Mouse (Mus musculus) embryonic facial prominence, embryonic 12.5 days (tissue): Measurements from ENCODE around the gene Zfp771. TPM values are rescaled to one million over a fixed set of nuclear protein-coding genes. Genes with fewer than 3 reads are reported as not detected.
A peak's percentile ranks its signal among the peaks of the same experiment; 100 is the strongest.

Experiments used
- ATAC-seq: fragments of 200-750 bp; cut with Nextera tagmentation; 2 replicates; pipeline ENCODE4 v1.8.0; 2017; ENCODE audit not compliant: insufficient number of reproducible peaks, insufficient read depth, low FRiP score, low TSS enrichment
- H3K27ac ChIP-seq: fragments of 300-500 bp; sonication (generic); 2 replicates; pipeline ENCODE4 v1.5.1; 2016; ENCODE audit warnings: mild to moderate bottlenecking
- H3K27me3 ChIP-seq: fragments of 300-500 bp; sonication (generic); 2 replicates; pipeline ENCODE4 v1.6.1; 2016; ENCODE audit warnings: mild to moderate bottlenecking, moderate library complexity
- H3K36me3 ChIP-seq: fragments of 300-500 bp; sonication (generic); 2 replicates; pipeline ENCODE4 v1.6.1; 2016; ENCODE audit warnings: mild to moderate bottlenecking
- H3K4me1 ChIP-seq: fragments of 300-500 bp; sonication (generic); 2 replicates; pipeline ENCODE4 v1.6.1; 2016
- H3K4me2 ChIP-seq: fragments of 300-500 bp; sonication (generic); replicated peaks from 2 replicates; pipeline ENCODE4 v1.6.1; 2016; ENCODE audit warnings: mild to moderate bottlenecking, moderate library complexity
- H3K4me3 ChIP-seq: fragments of 300-500 bp; sonication (generic); 2 replicates; pipeline ENCODE4 v1.5.1; 2016; ENCODE audit warnings: mild to moderate bottlenecking
- H3K9ac ChIP-seq: fragments of 300-500 bp; sonication (generic); 2 replicates; pipeline ENCODE4 v1.6.1; 2016; ENCODE audit warnings: mild to moderate bottlenecking, moderate library complexity
- H3K9me3 ChIP-seq: fragments of 300-500 bp; sonication (generic); 2 replicates; pipeline ENCODE4 v1.6.1; 2016; ENCODE audit warnings: mild to moderate bottlenecking, moderate library complexity
- WGBS: fragments of 180-500 bp; shearing (Covaris S2); methylation state at CpG from one replicate; pipeline ENCODE4 v1.1.7; 2016; 5-methylcytosine and 5-hydroxymethylcytosine counted together
- polyA plus RNA-seq: library from polyadenylated mRNA; unstranded; fragments of >200 nt; fragmentation: Nextera tagmentation; extraction: Ambion mirVana; gene quantifications from 2 replicates; pipeline ENCODE4 v1.2.1, GENCODE M21; 2016

Gene Zfp771
- polyA plus RNA-seq, 1 experiment from 2014 or later = 82.9 TPM

- H3K9ac ChIP-seq = no peak overlapping the region
- H3K4me2 ChIP-seq = no peak overlapping the region
- H3K27me3 ChIP-seq = no peaks in the 10 kb centered on the region
- H3K4me1 ChIP-seq = peaks cover 10% of the 10 kb centered on the region; the same call in 1 of the 2 replicates
- H3K9me3 ChIP-seq = no peaks in the 10 kb centered on the region
- H3K4me3 ChIP-seq = no peak overlapping the region
- peaks cover 11% of the 10 kb centered on the region; the same call in 1 of the 2 replicates for H3K36me3 ChIP-seq
- ATAC-seq = no peak
- H3K27ac ChIP-seq = no peak overlapping the region
- 90% methylated on average over 5 of the region's 5 CpGs for WGBS
Observed at GRCm38 (mm10) chr7:127256518-127256917, 12.4 kb downstream of the Zfp771 start.

GRCm38 (mm10) chr7:127259186-127259905, 15.3 kb downstream of the Zfp771 start:
- peak overlapping the region; percentile 67 for H3K9ac ChIP-seq
- peak overlapping the region; percentile 57 for H3K4me3 ChIP-seq
- ATAC-seq = no peak
- 0 out of 2 replicates have a peak, but pooled peaks cover 6% of the 10 kb centered on the region for H3K4me1 ChIP-seq
- H3K4me2 ChIP-seq = peak overlapping the region; percentile 60
- no peaks in the 10 kb centered on the region for H3K27me3 ChIP-seq
- 75% methylated on average over 8 of the region's 8 CpGs for WGBS
- H3K9me3 ChIP-seq = no peaks in the 10 kb centered on the region
- H3K27ac ChIP-seq = no peak overlapping the region
- H3K36me3 ChIP-seq = peaks cover 11% of the 10 kb centered on the region; the same call in 1 of the 2 replicates

- no peak within 1 kb of the TSS for H3K27ac ChIP-seq
- peak within 1 kb of the TSS; percentile 67 for H3K9ac ChIP-seq
- no peaks in the 10 kb centered on the region for H3K27me3 ChIP-seq
- peak; percentile 97 for ATAC-seq
- WGBS = under 1% methylated on average over 50 of the region's 50 CpGs
- H3K36me3 ChIP-seq = peaks cover 11% of the 10 kb centered on the region; the same call in 1 of the 2 replicates
- H3K4me3 ChIP-seq = peak within 1 kb of the TSS; percentile 57
- no peaks in the 10 kb centered on the region for H3K9me3 ChIP-seq
- peak within 1 kb of the TSS; percentile 60 for H3K4me2 ChIP-seq
- H3K4me1 ChIP-seq = 0 out of 2 replicates have a peak, but pooled peaks cover 6% of the 10 kb centered on the region
Observed at GRCm38 (mm10) chr7:127260309-127261111, 16.4 kb downstream of the Zfp771 start, which contains the start of gene Dctpp1. Gene Dctpp1, minus strand, starts transcription at chr7:127260709.

GRCm38 (mm10) chr7:127262218-127262961, 18.3 kb downstream of the Zfp771 start:
- Histone ChIP-seq H3K9me3 (no peaks in the 10 kb centered on the region), H3K4me3 (no peak overlapping the region), H3K4me1 (0 out of 2 replicates have a peak, but pooled peaks cover 6% of the 10 kb centered on the region), H3K27me3 (no peaks in the 10 kb centered on the region), H3K4me2 (no peak overlapping the region), H3K36me3 (no peaks in the 10 kb centered on the region), H3K9ac (no peak overlapping the region), H3K27ac (no peak overlapping the region)
- no peak for ATAC-seq
- 82% methylated on average over 10 of the region's 10 CpGs for WGBS

GRCm38 (mm10) chr7:127263526-127263925, 19.5 kb downstream of the Zfp771 start:
- H3K27me3 ChIP-seq = no peaks in the 10 kb centered on the region
- no peak overlapping the region for H3K4me2 ChIP-seq
- peaks cover 5% of the 10 kb centered on the region for H3K9me3 ChIP-seq
- no peak for ATAC-seq
- H3K4me3 ChIP-seq = no peak overlapping the region
- no peak overlapping the region for H3K9ac ChIP-seq
- H3K4me1 ChIP-seq = 0 out of 2 replicates have a peak, but pooled peaks cover 6% of the 10 kb centered on the region
- 87% methylated on average over 3 of the region's 3 CpGs for WGBS
- H3K36me3 ChIP-seq = no peaks in the 10 kb centered on the region
- no peak overlapping the region for H3K27ac ChIP-seq

- ATAC-seq = no peak
- no peaks in the 10 kb centered on the region for H3K27me3 ChIP-seq
- peaks cover 5% of the 10 kb centered on the region for H3K9me3 ChIP-seq
- H3K4me3 ChIP-seq = no peak overlapping the region
- WGBS = 90% methylated on average over 2 of the region's 2 CpGs
- peaks cover 24% of the 10 kb centered on the region for H3K36me3 ChIP-seq
- H3K4me1 ChIP-seq = peaks cover 13% of the 10 kb centered on the region; the same call in 1 of the 2 replicates
- H3K9ac ChIP-seq = no peak overlapping the region
- H3K4me2 ChIP-seq = no peak overlapping the region
- no peak overlapping the region for H3K27ac ChIP-seq
Observed at GRCm38 (mm10) chr7:127270256-127270655, 26.2 kb downstream of the Zfp771 start.

- peaks cover 13% of the 10 kb centered on the region; the same call in 1 of the 2 replicates for H3K4me1 ChIP-seq
- 92% methylated on average over 5 of the region's 5 CpGs for WGBS
- H3K36me3 ChIP-seq = peaks cover 24% of the 10 kb centered on the region
- H3K9ac ChIP-seq = no peak overlapping the region
- ATAC-seq = no peak
- H3K4me2 ChIP-seq = no peak overlapping the region
- no peak overlapping the region for H3K4me3 ChIP-seq
- peaks cover 5% of the 10 kb centered on the region for H3K9me3 ChIP-seq
- H3K27ac ChIP-seq = no peak overlapping the region
- H3K27me3 ChIP-seq = no peaks in the 10 kb centered on the region
Observed at GRCm38 (mm10) chr7:127270666-127271065, 26.6 kb downstream of the Zfp771 start.

- Histone ChIP-seq H3K9ac (no peak overlapping the region), H3K4me2 (no peak overlapping the region), H3K9me3 (peaks cover 5% of the 10 kb centered on the region), H3K27me3 (no peaks in the 10 kb centered on the region), H3K4me1 (peaks cover 13% of the 10 kb centered on the region; the same call in 1 of the 2 replicates), H3K4me3 (no peak overlapping the region), H3K27ac (no peak overlapping the region), H3K36me3 (peaks cover 24% of the 10 kb centered on the region)
- ATAC-seq = no peak
- 94% methylated on average over 4 of the region's 4 CpGs for WGBS
Observed at GRCm38 (mm10) chr7:127271093-127271492, 27.0 kb downstream of the Zfp771 start.

- no peaks in the 10 kb centered on the region for H3K27me3 ChIP-seq
- peaks cover 13% of the 10 kb centered on the region; the same call in 1 of the 2 replicates for H3K4me1 ChIP-seq
- H3K4me3 ChIP-seq = peak overlapping the region; percentile 84; the same call in 1 of the 2 replicates
- peaks cover 5% of the 10 kb centered on the region for H3K9me3 ChIP-seq
- no peak overlapping the region for H3K27ac ChIP-seq
- H3K9ac ChIP-seq = no peak overlapping the region
- peak overlapping the region; percentile 89; the same call in 1 of the 2 replicates for H3K4me2 ChIP-seq
- WGBS = 94% methylated on average over 15 of the region's 15 CpGs
- peaks cover 24% of the 10 kb centered on the region for H3K36me3 ChIP-seq
- ATAC-seq = no peak
Observed at GRCm38 (mm10) chr7:127272566-127272965, 28.5 kb downstream of the Zfp771 start.

GRCm38 (mm10) chr7:127273118-127273923, 29.2 kb downstream of the Zfp771 start:
- Histone ChIP-seq H3K4me1 (peaks cover 13% of the 10 kb centered on the region; the same call in 1 of the 2 replicates), H3K27ac (peak overlapping the region; percentile 84), H3K4me3 (peak overlapping the region; percentile 84), H3K27me3 (no peaks in the 10 kb centered on the region), H3K9ac (peak overlapping the region; percentile 86), H3K36me3 (peaks cover 24% of the 10 kb centered on the region), H3K4me2 (peak overlapping the region; percentile 89), H3K9me3 (peaks cover 2% of the 10 kb centered on the region; the same call in 1 of the 2 replicates)
- peak; percentile 45; the same call in 1 of the 2 replicates for ATAC-seq
- 18% methylated on average over 50 of the region's 50 CpGs for WGBS
